Mouse (Mus musculus) stomach, embryonic 15.5 days (tissue): ENCODE measurements around the gene Lrrc4b. TPM values are rescaled to one million over a fixed set of nuclear protein-coding genes. Genes with fewer than 3 reads are reported as not detected.

Experiments
- ATAC-seq: fragments of 200-750 bp; cut with Nextera tagmentation; 2 replicates; pipeline ENCODE4 v1.8.0; 2017; ENCODE audit warnings: low read depth, moderate number of reproducible peaks, moderate TSS enrichment; ENCODE audit not compliant: insufficient read depth, low FRiP score
- H3K27ac ChIP-seq: fragments of 300-500 bp; sonication (generic); 2 replicates; pipeline ENCODE4 v1.5.1; 2015; ENCODE audit warnings: mild to moderate bottlenecking, inconsistent platforms
- H3K27me3 ChIP-seq: fragments of 300-500 bp; sonication (generic); replicated peaks from 2 replicates; pipeline ENCODE4 v1.6.1; 2015; ENCODE audit warnings: inconsistent platforms
- H3K36me3 ChIP-seq: fragments of 300-500 bp; sonication (generic); 2 replicates; pipeline ENCODE4 v1.6.1; 2015; ENCODE audit warnings: inconsistent platforms
- H3K4me1 ChIP-seq: fragments of 300-500 bp; sonication (generic); 2 replicates; pipeline ENCODE4 v1.6.1; 2015; ENCODE audit warnings: inconsistent platforms
- H3K4me2 ChIP-seq: fragments of 300-500 bp; sonication (generic); 2 replicates; pipeline ENCODE4 v1.6.1; 2015; ENCODE audit warnings: mild to moderate bottlenecking, inconsistent platforms
- H3K4me3 ChIP-seq: fragments of 300-500 bp; sonication (generic); replicated peaks from 2 replicates; pipeline ENCODE4 v1.5.1; 2015; ENCODE audit warnings: inconsistent platforms
- H3K9ac ChIP-seq: fragments of 300-500 bp; sonication (generic); 2 replicates; pipeline ENCODE4 v1.6.1; 2015; ENCODE audit warnings: inconsistent platforms
- H3K9me3 ChIP-seq: fragments of 300-500 bp; sonication (generic); 2 replicates; pipeline ENCODE4 v1.6.1; 2016; ENCODE audit warnings: inconsistent platforms
- WGBS: fragments of 180-500 bp; shearing (Covaris S2); methylation state at CpG from one replicate; pipeline ENCODE4 v1.1.7; 2015; 5-methylcytosine and 5-hydroxymethylcytosine counted together
- polyA plus RNA-seq: library from polyadenylated mRNA; unstranded; fragments of >200 nt; fragmentation: Nextera tagmentation; extraction: Ambion mirVana; gene quantifications from 2 replicates; pipeline ENCODE4 v1.2.1, GENCODE M21; 2015

Gene Lrrc4b
- polyA plus RNA-seq, 1 experiment from 2014 or later = 0.81 TPM

- H3K27ac ChIP-seq = no peak overlapping the region
- H3K4me2 ChIP-seq = no peak overlapping the region
- ATAC-seq = peak; percentile 81; the same call in 1 of the 2 replicates
- H3K27me3 ChIP-seq = no peaks in the 10 kb centered on the region
- H3K4me3 ChIP-seq = no peak overlapping the region
- H3K36me3 ChIP-seq = no peaks in the 10 kb centered on the region
- WGBS = 58% methylated on average over 3 of the region's 3 CpGs
- H3K4me1 ChIP-seq = no peaks in the 10 kb centered on the region
- H3K9me3 ChIP-seq = no peaks in the 10 kb centered on the region
- no peak overlapping the region for H3K9ac ChIP-seq
Measured at GRCm38 (mm10) chr7:44482836-44483435, 54.1 kb downstream of the Lrrc4b start.

GRCm38 (mm10) chr7:44484109-44484508 lies 55.3 kb downstream of the Lrrc4b start:
- no peaks in the 10 kb centered on the region for H3K4me1 ChIP-seq
- H3K9ac ChIP-seq = no peak overlapping the region
- H3K27ac ChIP-seq = no peak overlapping the region
- no peak for ATAC-seq
- no peak overlapping the region for H3K4me3 ChIP-seq
- 85% methylated on average over 1 of the region's 1 CpGs for WGBS
- H3K36me3 ChIP-seq = 0 out of 2 replicates have a peak, but pooled peaks cover 6% of the 10 kb centered on the region
- H3K27me3 ChIP-seq = no peaks in the 10 kb centered on the region
- no peak overlapping the region for H3K4me2 ChIP-seq
- H3K9me3 ChIP-seq = no peaks in the 10 kb centered on the region

- WGBS = 34% methylated on average over 5 of the region's 5 CpGs
- ATAC-seq = no peak; the same call in 1 of the 2 replicates
- H3K27ac ChIP-seq = no peak overlapping the region
- H3K4me1 ChIP-seq = no peaks in the 10 kb centered on the region
- H3K4me2 ChIP-seq = no peak overlapping the region
- H3K9ac ChIP-seq = no peak overlapping the region
- no peak overlapping the region for H3K4me3 ChIP-seq
- no peaks in the 10 kb centered on the region for H3K9me3 ChIP-seq
- H3K27me3 ChIP-seq = no peaks in the 10 kb centered on the region
- H3K36me3 ChIP-seq = peaks cover 8% of the 10 kb centered on the region; the same call in 1 of the 2 replicates
Measured at GRCm38 (mm10) chr7:44484841-44485571, 56.2 kb downstream of the Lrrc4b start.

- Histone ChIP-seq H3K9ac (no peak overlapping the region), H3K27me3 (no peaks in the 10 kb centered on the region), H3K9me3 (no peaks in the 10 kb centered on the region), H3K4me2 (no peak overlapping the region), H3K4me3 (no peak overlapping the region), H3K36me3 (peaks cover 15% of the 10 kb centered on the region), H3K27ac (no peak overlapping the region), H3K4me1 (no peaks in the 10 kb centered on the region)
- WGBS = 74% methylated on average over 7 of the region's 7 CpGs
- ATAC-seq = no peak
Measured at GRCm38 (mm10) chr7:44485572-44486195, 56.9 kb downstream of the Lrrc4b start.

- no peaks in the 10 kb centered on the region for H3K4me1 ChIP-seq
- no peak overlapping the region for H3K4me3 ChIP-seq
- no peak overlapping the region for H3K4me2 ChIP-seq
- no peak overlapping the region for H3K27ac ChIP-seq
- H3K36me3 ChIP-seq = peaks cover 28% of the 10 kb centered on the region
- H3K27me3 ChIP-seq = no peaks in the 10 kb centered on the region
- H3K9me3 ChIP-seq = no peaks in the 10 kb centered on the region
- 66% methylated on average over 13 of the region's 13 CpGs for WGBS
- H3K9ac ChIP-seq = no peak overlapping the region
- no peak for ATAC-seq
Measured at GRCm38 (mm10) chr7:44486927-44487575, 58.2 kb downstream of the Lrrc4b start.

GRCm38 (mm10) chr7:44487936-44488335 lies 59.1 kb downstream of the Lrrc4b start:
- ATAC-seq = no peak
- H3K27me3 ChIP-seq = no peaks in the 10 kb centered on the region
- 88% methylated on average over 7 of the region's 7 CpGs for WGBS
- peaks cover 32% of the 10 kb centered on the region for H3K36me3 ChIP-seq
- no peak overlapping the region for H3K4me2 ChIP-seq
- H3K27ac ChIP-seq = no peak overlapping the region
- no peaks in the 10 kb centered on the region for H3K4me1 ChIP-seq
- no peak overlapping the region for H3K4me3 ChIP-seq
- H3K9ac ChIP-seq = no peak overlapping the region
- no peaks in the 10 kb centered on the region for H3K9me3 ChIP-seq

GRCm38 (mm10) chr7:44488545-44488944 lies 59.7 kb downstream of the Lrrc4b start:
- Histone ChIP-seq H3K4me1 (no peaks in the 10 kb centered on the region), H3K4me2 (no peak overlapping the region), H3K36me3 (peaks cover 32% of the 10 kb centered on the region), H3K9me3 (no peaks in the 10 kb centered on the region), H3K27ac (no peak overlapping the region), H3K9ac (no peak overlapping the region), H3K4me3 (no peak overlapping the region), H3K27me3 (no peaks in the 10 kb centered on the region)
- ATAC-seq = no peak
- WGBS = 95% methylated on average over 8 of the region's 8 CpGs

GRCm38 (mm10) chr7:44490281-44490680 lies 61.5 kb downstream of the Lrrc4b start:
- Histone ChIP-seq H3K27me3 (no peaks in the 10 kb centered on the region), H3K4me1 (peaks cover 7% of the 10 kb centered on the region), H3K27ac (no peak overlapping the region), H3K9ac (no peak overlapping the region), H3K9me3 (no peaks in the 10 kb centered on the region), H3K4me3 (no peak overlapping the region), H3K36me3 (peaks cover 32% of the 10 kb centered on the region), H3K4me2 (no peak overlapping the region)
- 90% methylated on average over 4 of the region's 4 CpGs for WGBS
- ATAC-seq = no peak

- Histone ChIP-seq H3K36me3 (peaks cover 32% of the 10 kb centered on the region), H3K9ac (no peak overlapping the region; the same call in 1 of the 2 replicates), H3K4me2 (no peak overlapping the region), H3K27me3 (no peaks in the 10 kb centered on the region), H3K4me3 (no peak overlapping the region), H3K9me3 (no peaks in the 10 kb centered on the region), H3K4me1 (peaks cover 13% of the 10 kb centered on the region), H3K27ac (no peak overlapping the region)
- 93% methylated on average over 5 of the region's 5 CpGs for WGBS
- ATAC-seq = no peak
Measured at GRCm38 (mm10) chr7:44491391-44491790, 62.6 kb downstream of the Lrrc4b start.

- Histone ChIP-seq H3K27me3 (no peaks in the 10 kb centered on the region), H3K4me3 (no peak overlapping the region), H3K36me3 (peaks cover 32% of the 10 kb centered on the region), H3K4me2 (no peak overlapping the region), H3K9ac (no peak overlapping the region), H3K27ac (no peak overlapping the region), H3K4me1 (peaks cover 13% of the 10 kb centered on the region), H3K9me3 (no peaks in the 10 kb centered on the region)
- WGBS = 91% methylated on average over 21 of the region's 21 CpGs
- no peak for ATAC-seq
Measured at GRCm38 (mm10) chr7:44492166-44492826, 63.5 kb downstream of the Lrrc4b start.

GRCm38 (mm10) chr7:44494681-44495080 lies 65.9 kb downstream of the Lrrc4b start:
- Histone ChIP-seq H3K9me3 (no peaks in the 10 kb centered on the region), H3K9ac (no peak overlapping the region), H3K4me3 (no peak overlapping the region), H3K27me3 (no peaks in the 10 kb centered on the region), H3K36me3 (peaks cover 26% of the 10 kb centered on the region), H3K4me2 (no peak overlapping the region), H3K27ac (no peak overlapping the region), H3K4me1 (peaks cover 13% of the 10 kb centered on the region)
- no peak for ATAC-seq
- WGBS = 91% methylated on average over 12 of the region's 12 CpGs
